Mouse (Mus musculus): ENCODE measurements around the gene DXBay18. TPM values are rescaled to one million over a fixed set of nuclear protein-coding genes. Genes with fewer than 3 reads are reported as not detected.
"Not testable (repeated sequence)": the region's sequence is repeated elsewhere in the genome, so short reads cannot be mapped to it uniquely, and the experiment has no call there.

DXBay18 gene
- 0.11 TPM in 1 of 2 replicates, not detected in the other for polyA plus RNA-seq (2014; fragmentation: Nextera tagmentation; extraction: Ambion mirVana)

- WGBS, result no CpG with 5 or more reads among the region's 7 CpGs
- not testable (repeated sequence) for H3K4me3 ChIP-seq (ENCODE audit: low read depth, low read length); H3K9ac ChIP-seq (ENCODE audit: low read depth, low read length)
These were observed at the start of gene DXBay18 for GRCm38 (mm10) chrX:73149350-73149749. Gene DXBay18 (minus strand): TSS chrX:73149450.

GRCm38 (mm10) chrX:73191934-73192333 lies 42.7 kb upstream of the DXBay18 start, which contains the start of gene Xlr3b:
Gene Xlr3b (plus strand): TSS chrX:73192207.
- not testable (repeated sequence) for H3K27ac ChIP-seq (ENCODE audit: low read depth, low read length); ATAC-seq (ENCODE audit: low FRiP score); H3K9ac ChIP-seq (ENCODE audit: low read depth, low read length); H3K9me3 ChIP-seq (ENCODE audit: control insufficient read depth, low read length); H3K27me3 ChIP-seq (ENCODE audit: control insufficient read depth, insufficient read depth, low read length); H3K4me2 ChIP-seq (replicated peaks; ENCODE audit: low read depth, low read length); H3K4me3 ChIP-seq (ENCODE audit: low read depth, low read length); H3K4me1 ChIP-seq (replicated peaks; ENCODE audit: control insufficient read depth, insufficient read depth, low read length); H3K36me3 ChIP-seq (ENCODE audit: control insufficient read depth, insufficient read depth, low read length); DNase-seq (ENCODE audit: low spot score)
- WGBS, result 77% methylated on average over 9 of the region's 12 CpGs

More at GRCm38 (mm10) chrX:73149350-73149749, at the start of gene DXBay18:
- not testable (repeated sequence) for H3K36me3 ChIP-seq (ENCODE audit: control insufficient read depth, insufficient read depth, low read length); H3K27ac ChIP-seq (ENCODE audit: low read depth, low read length); H3K4me2 ChIP-seq (replicated peaks; ENCODE audit: low read depth, low read length); ATAC-seq (ENCODE audit: low FRiP score); DNase-seq (ENCODE audit: low spot score); H3K9me3 ChIP-seq (ENCODE audit: control insufficient read depth, low read length); H3K27me3 ChIP-seq (ENCODE audit: control insufficient read depth, insufficient read depth, low read length); H3K4me1 ChIP-seq (replicated peaks; ENCODE audit: control insufficient read depth, insufficient read depth, low read length)

GRCm38 (mm10) chrX:73176889-73177288 lies 27.6 kb upstream of the DXBay18 start, which contains the start of gene Spin2d:
Gene Spin2d (minus strand): TSS chrX:73176989.
- H3K9me3 ChIP-seq (ENCODE audit: control insufficient read depth, low read length); DNase-seq (ENCODE audit: low spot score); ATAC-seq (ENCODE audit: low FRiP score); H3K27ac ChIP-seq (ENCODE audit: low read depth, low read length); H3K4me1 ChIP-seq (replicated peaks; ENCODE audit: control insufficient read depth, insufficient read depth, low read length); H3K36me3 ChIP-seq (ENCODE audit: control insufficient read depth, insufficient read depth, low read length); H3K9ac ChIP-seq (ENCODE audit: low read depth, low read length); H3K4me3 ChIP-seq (ENCODE audit: low read depth, low read length); H3K27me3 ChIP-seq (ENCODE audit: control insufficient read depth, insufficient read depth, low read length); H3K4me2 ChIP-seq (replicated peaks; ENCODE audit: low read depth, low read length): not testable (repeated sequence)
- 89% methylated on average over 6 of the region's 15 CpGs for WGBS

GRCm38 (mm10) chrX:73148496-73148895 lies 754 bp downstream of the DXBay18 start, which contains the start of gene Xlr5b:
Gene Xlr5b (plus strand): TSS chrX:73148796.
- not testable (repeated sequence) for H3K9me3 ChIP-seq (ENCODE audit: control insufficient read depth, low read length); H3K9ac ChIP-seq (ENCODE audit: low read depth, low read length); ATAC-seq (ENCODE audit: low FRiP score); DNase-seq (ENCODE audit: low spot score); H3K4me2 ChIP-seq (replicated peaks; ENCODE audit: low read depth, low read length); H3K27me3 ChIP-seq (ENCODE audit: control insufficient read depth, insufficient read depth, low read length); H3K4me1 ChIP-seq (replicated peaks; ENCODE audit: control insufficient read depth, insufficient read depth, low read length); H3K4me3 ChIP-seq (ENCODE audit: low read depth, low read length); H3K36me3 ChIP-seq (ENCODE audit: control insufficient read depth, insufficient read depth, low read length); H3K27ac ChIP-seq (ENCODE audit: low read depth, low read length)
- WGBS, result no CpG with 5 or more reads among the region's 20 CpGs

GRCm38 (mm10) chrX:73143218-73143618 lies 6.0 kb downstream of the DXBay18 start:
- WGBS, result no CpG with 5 or more reads among the region's 7 CpGs
- not testable (repeated sequence) for ATAC-seq (ENCODE audit: low FRiP score); H3K9ac ChIP-seq (ENCODE audit: low read depth, low read length); H3K36me3 ChIP-seq (ENCODE audit: control insufficient read depth, insufficient read depth, low read length); DNase-seq (ENCODE audit: low spot score); H3K9me3 ChIP-seq (ENCODE audit: control insufficient read depth, low read length); H3K27ac ChIP-seq (ENCODE audit: low read depth, low read length); H3K27me3 ChIP-seq (ENCODE audit: control insufficient read depth, insufficient read depth, low read length); H3K4me1 ChIP-seq (replicated peaks; ENCODE audit: control insufficient read depth, insufficient read depth, low read length); H3K4me2 ChIP-seq (replicated peaks; ENCODE audit: low read depth, low read length); H3K4me3 ChIP-seq (ENCODE audit: low read depth, low read length)

- not testable (repeated sequence) for H3K4me1 ChIP-seq (replicated peaks; ENCODE audit: control insufficient read depth, insufficient read depth, low read length); DNase-seq (ENCODE audit: low spot score); H3K27ac ChIP-seq (ENCODE audit: low read depth, low read length); H3K4me3 ChIP-seq (ENCODE audit: low read depth, low read length); H3K36me3 ChIP-seq (ENCODE audit: control insufficient read depth, insufficient read depth, low read length); H3K9ac ChIP-seq (ENCODE audit: low read depth, low read length); H3K27me3 ChIP-seq (ENCODE audit: control insufficient read depth, insufficient read depth, low read length); H3K9me3 ChIP-seq (ENCODE audit: control insufficient read depth, low read length); H3K4me2 ChIP-seq (replicated peaks; ENCODE audit: low read depth, low read length)
- peak; percentile 30; the same call in 1 of the 2 replicates for ATAC-seq (ENCODE audit: low FRiP score)
- WGBS, result no CpG with 5 or more reads among the region's 12 CpGs
These were observed 26.1 kb downstream of the DXBay18 start for GRCm38 (mm10) chrX:73122859-73123829.

GRCm38 (mm10) chrX:73116747-73117146 lies 32.5 kb downstream of the DXBay18 start, which contains the start of gene Gm14685:
Gene Gm14685 (plus strand): TSS chrX:73117047.
- H3K4me1 ChIP-seq (replicated peaks; ENCODE audit: control insufficient read depth, insufficient read depth, low read length); ATAC-seq (ENCODE audit: low FRiP score); H3K36me3 ChIP-seq (ENCODE audit: control insufficient read depth, insufficient read depth, low read length); H3K4me3 ChIP-seq (ENCODE audit: low read depth, low read length); H3K27ac ChIP-seq (ENCODE audit: low read depth, low read length); H3K27me3 ChIP-seq (ENCODE audit: control insufficient read depth, insufficient read depth, low read length); DNase-seq (ENCODE audit: low spot score); H3K9me3 ChIP-seq (ENCODE audit: control insufficient read depth, low read length); H3K9ac ChIP-seq (ENCODE audit: low read depth, low read length); H3K4me2 ChIP-seq (replicated peaks; ENCODE audit: low read depth, low read length): not testable (repeated sequence)
- no CpG with 5 or more reads among the region's 7 CpGs for WGBS

- H3K36me3 ChIP-seq (ENCODE audit: control insufficient read depth, insufficient read depth, low read length); H3K4me3 ChIP-seq (ENCODE audit: low read depth, low read length); DNase-seq (ENCODE audit: low spot score); H3K27ac ChIP-seq (ENCODE audit: low read depth, low read length); H3K4me1 ChIP-seq (replicated peaks; ENCODE audit: control insufficient read depth, insufficient read depth, low read length); ATAC-seq (ENCODE audit: low FRiP score); H3K4me2 ChIP-seq (replicated peaks; ENCODE audit: low read depth, low read length); H3K9ac ChIP-seq (ENCODE audit: low read depth, low read length); H3K9me3 ChIP-seq (ENCODE audit: control insufficient read depth, low read length); H3K27me3 ChIP-seq (ENCODE audit: control insufficient read depth, insufficient read depth, low read length): not testable (repeated sequence)
- 79% methylated on average over 13 of the region's 13 CpGs for WGBS
These were observed 52.2 kb downstream of the DXBay18 start, which contains the start of gene Xlr3a for GRCm38 (mm10) chrX:73096941-73097508. Gene Xlr3a (minus strand): TSS chrX:73097095.

Measured in hindbrain, embryonic 11.5 days (tissue).